Mouse (Mus musculus): ENCODE measurements around the gene Egflam. TPM values are rescaled to one million over a fixed set of nuclear protein-coding genes. Genes with fewer than 3 reads are reported as not detected.

The Egflam gene
- polyA plus RNA-seq, 1 experiment from 2014 or later: 11.3 TPM

GRCm38 (mm10) chr15:7213683-7214082 is 184.5 kb downstream of the Egflam start:
- Histone ChIP-seq H3K27ac (ENCODE audit: low read depth, low read length) (no peak overlapping the region), H3K9me3 (ENCODE audit: control insufficient read depth, low read length) (no peaks in the 10 kb centered on the region), H3K4me2 (ENCODE audit: low read length) (no peak overlapping the region), H3K36me3 (ENCODE audit: control insufficient read depth, insufficient read depth, low read length) (no peaks in the 10 kb centered on the region), H3K4me3 (ENCODE audit: low read length) (no peak overlapping the region), H3K4me1 (ENCODE audit: control insufficient read depth, insufficient read depth, low read depth, low read length) (no peaks in the 10 kb centered on the region), H3K9ac (ENCODE audit: low read depth, low read length) (no peak overlapping the region), H3K27me3 (replicated peaks; ENCODE audit: control insufficient read depth, insufficient read depth, low read length) (no peaks in the 10 kb centered on the region)
- WGBS: 29% methylated on average over 1 of the region's 1 CpGs
- ATAC-seq: peak; percentile 64

DNA sequence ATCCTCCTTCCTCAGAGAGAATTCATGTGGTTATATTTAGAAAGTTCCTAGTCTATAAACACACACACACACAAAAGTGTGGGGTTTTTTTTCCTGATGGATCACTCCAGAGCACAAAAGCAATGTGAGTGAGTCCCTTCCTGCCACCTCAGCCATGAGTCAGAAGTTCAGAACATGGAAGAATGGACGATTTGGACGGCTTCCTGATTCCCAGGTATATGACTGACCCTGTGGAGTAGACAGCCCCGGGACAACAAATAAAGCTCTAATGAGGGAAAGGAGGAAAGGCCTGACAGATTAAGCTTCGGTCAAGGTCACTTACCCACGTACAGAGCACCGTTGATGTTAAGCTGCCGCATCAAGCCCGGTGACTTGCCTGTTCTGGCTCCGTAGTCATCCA is 190.0 kb downstream of the Egflam start:
- no peak overlapping the region for H3K4me3 ChIP-seq (ENCODE audit: low read length)
- no peak overlapping the region for H3K4me2 ChIP-seq (ENCODE audit: low read length)
- H3K9ac ChIP-seq (ENCODE audit: low read depth, low read length): no peak overlapping the region
- no peaks in the 10 kb centered on the region for H3K27me3 ChIP-seq (replicated peaks; ENCODE audit: control insufficient read depth, insufficient read depth, low read length)
- H3K9me3 ChIP-seq (ENCODE audit: control insufficient read depth, low read length): no peaks in the 10 kb centered on the region
- H3K36me3 ChIP-seq (ENCODE audit: control insufficient read depth, insufficient read depth, low read length): no peaks in the 10 kb centered on the region
- WGBS: 79% methylated on average over 9 of the region's 9 CpGs
- no peak overlapping the region for H3K27ac ChIP-seq (ENCODE audit: low read depth, low read length)
- no peak for ATAC-seq
- no peaks in the 10 kb centered on the region; the same call in 1 of the 2 replicates for H3K4me1 ChIP-seq (ENCODE audit: control insufficient read depth, insufficient read depth, low read depth, low read length)

DNA sequence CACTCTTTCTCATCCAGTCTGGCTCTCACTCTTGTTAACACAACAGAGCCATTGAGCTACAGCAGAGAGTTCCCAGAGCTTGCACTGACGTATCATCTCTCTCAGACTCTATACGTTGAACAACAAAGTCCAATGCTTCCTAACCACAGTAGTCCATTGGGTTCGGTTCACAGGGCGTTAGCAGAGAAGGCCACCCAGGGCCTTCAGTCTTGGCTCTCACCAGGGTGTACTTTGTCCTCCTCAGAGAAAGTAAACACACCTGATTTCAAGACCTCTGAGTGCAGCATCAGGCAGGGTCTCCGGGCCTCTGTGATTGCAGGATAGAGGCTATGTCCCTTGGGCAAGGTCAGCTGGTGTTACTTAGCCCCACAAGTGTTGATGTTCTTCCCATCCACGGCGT is 190.9 kb downstream of the Egflam start:
- Histone ChIP-seq H3K27me3 (replicated peaks; ENCODE audit: control insufficient read depth, insufficient read depth, low read length) (no peaks in the 10 kb centered on the region), H3K36me3 (ENCODE audit: control insufficient read depth, insufficient read depth, low read length) (no peaks in the 10 kb centered on the region), H3K9ac (ENCODE audit: low read depth, low read length) (no peak overlapping the region), H3K27ac (ENCODE audit: low read depth, low read length) (no peak overlapping the region), H3K4me3 (ENCODE audit: low read length) (no peak overlapping the region), H3K4me2 (ENCODE audit: low read length) (no peak overlapping the region), H3K9me3 (ENCODE audit: control insufficient read depth, low read length) (no peaks in the 10 kb centered on the region), H3K4me1 (ENCODE audit: control insufficient read depth, insufficient read depth, low read depth, low read length) (peaks cover under 1% of the 10 kb centered on the region; the same call in 1 of the 2 replicates)
- no peak for ATAC-seq
- WGBS: 81% methylated on average over 7 of the region's 7 CpGs

DNA sequence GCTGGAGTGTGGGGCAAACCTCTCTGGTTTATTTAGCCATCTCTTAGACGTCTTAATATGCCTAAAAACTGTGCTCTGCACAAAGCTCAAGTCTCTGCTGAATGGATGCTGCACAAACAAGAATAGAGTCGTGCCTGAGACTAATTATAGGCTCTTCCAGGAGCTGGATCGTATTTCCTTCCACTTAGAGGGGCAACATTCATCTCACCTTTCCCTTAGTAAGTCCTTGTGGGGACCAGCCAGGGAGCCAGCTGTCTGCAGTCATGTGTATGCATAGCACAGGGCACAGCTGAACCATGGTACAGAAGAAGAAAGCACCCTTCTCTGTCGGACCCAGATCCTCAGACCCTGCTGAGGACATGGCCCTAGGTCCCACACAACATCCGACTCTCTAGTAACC is 192.1 kb downstream of the Egflam start:
- H3K9ac ChIP-seq (ENCODE audit: low read depth, low read length): no peak overlapping the region
- H3K4me2 ChIP-seq (ENCODE audit: low read length): no peak overlapping the region
- peaks cover 5% of the 10 kb centered on the region; the same call in 1 of the 2 replicates for H3K4me1 ChIP-seq (ENCODE audit: control insufficient read depth, insufficient read depth, low read depth, low read length)
- H3K27me3 ChIP-seq (replicated peaks; ENCODE audit: control insufficient read depth, insufficient read depth, low read length): no peaks in the 10 kb centered on the region
- no peaks in the 10 kb centered on the region for H3K9me3 ChIP-seq (ENCODE audit: control insufficient read depth, low read length)
- no peak overlapping the region for H3K27ac ChIP-seq (ENCODE audit: low read depth, low read length)
- H3K36me3 ChIP-seq (ENCODE audit: control insufficient read depth, insufficient read depth, low read length): no peaks in the 10 kb centered on the region
- H3K4me3 ChIP-seq (ENCODE audit: low read length): no peak overlapping the region
- WGBS: 51% methylated on average over 5 of the region's 5 CpGs
- ATAC-seq: no peak

GRCm38 (mm10) chr15:7204917-7205316 is 193.3 kb downstream of the Egflam start:
- H3K4me3 ChIP-seq (ENCODE audit: low read length): no peak overlapping the region
- H3K27ac ChIP-seq (ENCODE audit: low read depth, low read length): no peak overlapping the region
- H3K9me3 ChIP-seq (ENCODE audit: control insufficient read depth, low read length): no peaks in the 10 kb centered on the region
- 75% methylated on average over 13 of the region's 13 CpGs for WGBS
- no peaks in the 10 kb centered on the region for H3K27me3 ChIP-seq (replicated peaks; ENCODE audit: control insufficient read depth, insufficient read depth, low read length)
- peaks cover 5% of the 10 kb centered on the region; the same call in 1 of the 2 replicates for H3K4me1 ChIP-seq (ENCODE audit: control insufficient read depth, insufficient read depth, low read depth, low read length)
- H3K9ac ChIP-seq (ENCODE audit: low read depth, low read length): no peak overlapping the region
- no peaks in the 10 kb centered on the region for H3K36me3 ChIP-seq (ENCODE audit: control insufficient read depth, insufficient read depth, low read length)
- ATAC-seq: peak; percentile 66
- H3K4me2 ChIP-seq (ENCODE audit: low read length): no peak overlapping the region

DNA sequence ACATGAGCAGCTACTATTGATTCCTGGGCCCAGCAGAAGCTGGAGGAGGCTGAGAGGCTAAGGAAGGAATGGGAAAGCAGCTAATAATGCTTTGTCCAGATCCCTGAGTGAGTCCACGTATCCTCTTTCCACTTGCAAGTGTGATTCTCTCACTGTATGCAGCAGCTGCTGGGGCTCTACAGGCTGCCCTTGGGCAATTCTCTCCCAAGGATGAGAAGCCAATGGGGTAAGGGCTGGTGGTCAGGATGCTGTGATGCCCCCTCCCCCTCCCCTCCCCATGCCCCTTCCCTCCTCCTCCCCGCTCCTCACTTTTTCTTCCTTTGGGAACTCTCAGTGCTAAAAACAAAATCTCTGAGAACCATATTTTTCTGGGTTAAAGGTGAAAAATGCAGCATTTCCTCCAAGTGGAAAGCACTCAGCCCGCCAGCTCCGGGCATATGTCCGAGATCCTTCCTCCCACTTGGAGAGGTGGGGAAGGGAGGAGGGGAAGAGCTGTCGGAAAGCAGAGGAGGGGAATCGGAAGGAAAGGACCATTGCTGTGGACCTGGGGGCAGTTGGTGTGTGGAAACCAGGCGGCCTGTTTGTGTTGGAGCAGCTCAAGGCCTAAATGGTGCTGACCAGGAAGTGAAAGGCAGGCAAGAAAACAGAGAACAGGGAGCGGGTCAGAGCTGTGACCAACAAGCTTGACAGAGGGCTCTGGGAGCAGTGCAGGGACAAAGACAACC is 194.4 kb downstream of the Egflam start:
- Histone ChIP-seq H3K9me3 (ENCODE audit: control insufficient read depth, low read length) (no peaks in the 10 kb centered on the region), H3K9ac (ENCODE audit: low read depth, low read length) (no peak overlapping the region), H3K4me3 (ENCODE audit: low read length) (no peak overlapping the region), H3K27me3 (replicated peaks; ENCODE audit: control insufficient read depth, insufficient read depth, low read length) (no peaks in the 10 kb centered on the region), H3K4me1 (ENCODE audit: control insufficient read depth, insufficient read depth, low read depth, low read length) (peaks cover 9% of the 10 kb centered on the region; the same call in 1 of the 2 replicates), H3K27ac (ENCODE audit: low read depth, low read length) (no peak overlapping the region), H3K4me2 (ENCODE audit: low read length) (no peak overlapping the region), H3K36me3 (ENCODE audit: control insufficient read depth, insufficient read depth, low read length) (no peaks in the 10 kb centered on the region)
- WGBS: 64% methylated on average over 9 of the region's 9 CpGs
- no peak for ATAC-seq

DNA sequence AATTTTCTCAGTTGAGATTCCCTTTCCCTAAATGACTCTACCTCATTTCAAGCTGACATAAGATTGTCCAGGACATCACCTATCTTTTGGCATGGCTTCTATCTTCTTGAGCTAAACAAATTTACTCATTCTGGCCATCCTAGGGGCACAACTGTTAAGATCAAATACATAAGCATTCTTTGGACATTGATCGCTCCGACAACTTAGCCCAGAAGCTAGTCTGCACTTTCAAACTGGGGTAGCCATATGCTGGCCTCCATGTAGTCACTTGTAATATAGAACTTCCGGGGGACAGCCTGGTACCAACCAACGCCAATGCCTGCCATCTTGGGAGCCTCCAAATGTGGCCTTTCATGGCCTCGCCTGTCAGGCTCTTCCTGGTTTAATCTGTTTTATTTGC is 195.2 kb downstream of the Egflam start:
- Histone ChIP-seq H3K9me3 (ENCODE audit: control insufficient read depth, low read length) (no peaks in the 10 kb centered on the region), H3K27me3 (replicated peaks; ENCODE audit: control insufficient read depth, insufficient read depth, low read length) (no peaks in the 10 kb centered on the region), H3K9ac (ENCODE audit: low read depth, low read length) (no peak overlapping the region), H3K4me2 (ENCODE audit: low read length) (no peak overlapping the region), H3K36me3 (ENCODE audit: control insufficient read depth, insufficient read depth, low read length) (no peaks in the 10 kb centered on the region), H3K27ac (ENCODE audit: low read depth, low read length) (no peak overlapping the region), H3K4me1 (ENCODE audit: control insufficient read depth, insufficient read depth, low read depth, low read length) (peaks cover 10% of the 10 kb centered on the region; the same call in 1 of the 2 replicates), H3K4me3 (ENCODE audit: low read length) (no peak overlapping the region)
- no peak for ATAC-seq
- 86% methylated on average over 5 of the region's 5 CpGs for WGBS

DNA sequence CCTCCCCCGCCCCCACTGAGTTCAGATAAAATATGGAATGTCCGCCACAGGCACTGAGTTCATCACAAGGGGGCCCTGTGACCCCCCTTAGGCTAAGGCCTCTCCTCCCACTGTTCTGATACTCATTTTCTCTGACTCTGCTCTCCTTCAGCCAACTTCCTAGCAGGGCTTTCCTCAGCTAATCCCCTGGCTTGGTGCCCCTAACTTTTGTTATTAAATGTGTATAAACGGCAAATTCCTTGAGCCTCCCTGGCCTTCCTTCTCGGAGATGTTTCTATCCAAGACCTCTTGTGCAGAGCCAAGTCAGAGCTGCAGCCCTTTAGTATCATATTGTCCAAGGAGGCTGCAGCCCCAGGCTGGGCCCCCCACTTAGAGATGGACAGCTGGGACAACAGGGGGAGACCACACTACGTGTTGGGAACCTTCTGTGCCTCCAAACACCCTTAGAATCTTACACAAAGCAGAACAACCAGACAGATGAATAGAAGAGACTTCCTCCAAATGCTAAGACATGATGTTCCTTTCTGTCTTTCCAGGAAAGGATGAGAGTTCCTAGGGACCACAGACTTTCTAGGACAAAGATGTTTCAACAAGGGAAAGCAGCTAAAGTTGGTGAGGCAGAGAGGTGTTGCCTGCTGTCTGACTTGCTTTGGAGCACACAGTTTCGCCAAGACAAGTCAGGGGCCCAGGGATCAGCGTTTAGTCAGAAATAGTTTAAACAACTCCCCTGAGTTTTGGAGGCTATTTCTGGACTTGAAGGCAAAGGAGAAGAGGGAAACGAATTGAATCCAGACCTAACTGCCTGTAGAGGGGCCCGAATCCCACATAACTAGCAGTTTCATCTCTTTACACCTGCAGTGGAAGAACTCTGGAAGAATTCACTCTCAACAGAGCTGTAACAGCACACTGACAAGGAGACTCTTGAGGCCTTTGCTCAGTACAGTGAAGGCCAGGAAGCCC is 196.5 kb downstream of the Egflam start:
- Histone ChIP-seq H3K9ac (ENCODE audit: low read depth, low read length) (no peak overlapping the region), H3K9me3 (ENCODE audit: control insufficient read depth, low read length) (no peaks in the 10 kb centered on the region), H3K4me2 (ENCODE audit: low read length) (no peak overlapping the region), H3K36me3 (ENCODE audit: control insufficient read depth, insufficient read depth, low read length) (no peaks in the 10 kb centered on the region), H3K27me3 (replicated peaks; ENCODE audit: control insufficient read depth, insufficient read depth, low read length) (no peaks in the 10 kb centered on the region), H3K4me3 (ENCODE audit: low read length) (no peak overlapping the region), H3K27ac (ENCODE audit: low read depth, low read length) (peak overlapping the region; percentile 37; the same call in 1 of the 2 replicates), H3K4me1 (ENCODE audit: control insufficient read depth, insufficient read depth, low read depth, low read length) (peaks cover 10% of the 10 kb centered on the region; the same call in 1 of the 2 replicates)
- WGBS: 55% methylated on average over 9 of the region's 9 CpGs
- ATAC-seq: no peak

GRCm38 (mm10) chr15:7200286-7200685 is 197.9 kb downstream of the Egflam start:
- Histone ChIP-seq H3K27ac (ENCODE audit: low read depth, low read length) (no peak overlapping the region), H3K4me3 (ENCODE audit: low read length) (no peak overlapping the region), H3K27me3 (replicated peaks; ENCODE audit: control insufficient read depth, insufficient read depth, low read length) (no peaks in the 10 kb centered on the region), H3K36me3 (ENCODE audit: control insufficient read depth, insufficient read depth, low read length) (no peaks in the 10 kb centered on the region), H3K9me3 (ENCODE audit: control insufficient read depth, low read length) (no peaks in the 10 kb centered on the region), H3K4me1 (ENCODE audit: control insufficient read depth, insufficient read depth, low read depth, low read length) (peaks cover 13% of the 10 kb centered on the region; the same call in 1 of the 2 replicates), H3K4me2 (ENCODE audit: low read length) (no peak overlapping the region), H3K9ac (ENCODE audit: low read depth, low read length) (no peak overlapping the region)
- ATAC-seq: no peak
- 51% methylated on average over 6 of the region's 6 CpGs for WGBS

All from hindbrain, embryonic 16.5 days (tissue).